Mouse (Mus musculus) G1E (cell line): ENCODE data around the gene Upk2.

Source experiments
- CTCF ChIP-seq: IDR thresholded peaks from 2 replicates; pipeline ENCODE4 v1.5.1; 2012; ENCODE audit warnings: low read depth, low read length, inconsistent platforms, mixed read lengths
- POLR2AphosphoS5 ChIP-seq: IDR thresholded peaks from 2 replicates; pipeline ENCODE4 v1.6.1; 2012; ENCODE audit warnings: low read depth, low read length, inconsistent platforms; ENCODE audit not compliant: insufficient replicate concordance
- TAL1 ChIP-seq: conservative IDR thresholded peaks from 2 replicates; pipeline ENCODE4 v1.6.1; 2012; ENCODE audit warnings: low read depth, low read length, inconsistent platforms, mixed read lengths

DNA sequence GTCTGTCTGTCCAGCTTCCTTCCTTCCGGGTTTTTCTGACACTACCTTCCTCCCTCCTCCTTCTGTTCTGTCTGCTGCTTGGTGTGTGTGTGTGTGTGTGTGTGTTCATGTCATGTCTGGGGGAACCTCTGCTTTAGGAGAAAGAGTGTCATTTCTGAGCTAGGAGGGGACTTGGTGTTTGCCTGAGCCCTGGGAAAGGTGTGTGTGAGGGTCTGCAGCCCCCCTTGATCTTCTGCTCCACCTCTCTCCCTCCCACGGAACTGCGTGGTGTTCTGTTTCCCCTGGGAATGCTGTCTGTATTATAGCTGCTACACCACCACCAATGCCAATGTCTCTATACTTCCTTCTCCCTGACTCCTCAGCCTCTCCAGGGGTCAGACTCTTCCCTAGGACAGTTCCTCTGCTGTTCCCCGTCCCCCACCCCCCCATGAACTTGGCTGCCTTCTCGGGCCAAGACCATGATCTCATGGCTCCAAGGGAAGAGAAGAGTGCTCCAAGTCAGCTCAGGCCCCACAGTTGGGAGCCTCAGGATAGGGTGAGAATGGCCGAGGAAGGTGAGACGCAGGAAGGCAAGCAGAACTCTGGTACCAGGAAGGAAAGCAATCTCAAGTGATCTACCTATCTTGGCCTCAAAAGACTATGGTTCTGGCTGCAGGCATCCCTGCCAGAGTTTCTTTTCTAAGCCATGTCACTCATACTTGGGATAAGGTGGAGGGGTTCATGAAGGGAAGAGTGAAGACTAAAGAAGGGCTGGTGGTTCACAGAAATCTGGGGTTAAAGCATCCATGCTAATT lies 29.7 kb upstream of the Upk2 start:
- TF ChIP-seq TAL1 (no peak), CTCF (no peak), POLR2AphosphoS5 (no peak)
